Mouse (Mus musculus): ENCODE results near the gene Atp13a2. TPM values are rescaled to one million over a fixed set of nuclear protein-coding genes. Genes with fewer than 3 reads are reported as not detected.
A peak's percentile ranks its signal among the peaks of the same experiment; 100 is the strongest.

Atp13a2 gene
- total and polyA plus RNA-seq, 2 experiments from 2014 or later = 182 to 419 TPM

- DNase-seq (ENCODE audit: low spot score) (no peak), ATAC-seq (ENCODE audit: low FRiP score) (peak; percentile 6; the same call in 1 of the 2 replicates)
- 27% methylated on average over 7 of the region's 7 CpGs for WGBS
- no peaks in the 10 kb centered on the region for H3K27me3 ChIP-seq (ENCODE audit: insufficient read depth, low read length)
- peak overlapping the region; percentile 67 for H3K27ac ChIP-seq (ENCODE audit: low read depth, low read length)
- peak overlapping the region; percentile 87 for H3K4me2 ChIP-seq (ENCODE audit: low read depth, low read length, poor library complexity, severe bottlenecking)
- no peak for TF ChIP-seq CTCF (IDR thresholded peaks at IDR 0.05)
- H3K4me1 ChIP-seq (ENCODE audit: insufficient read depth, low read length) = peaks cover 6% of the 10 kb centered on the region; the same call in 1 of the 2 replicates
- no peaks in the 10 kb centered on the region for H3K9me3 ChIP-seq (ENCODE audit: low read length)
- H3K4me3 ChIP-seq (ENCODE audit: low read depth, low read length) = peak overlapping the region; percentile 78
- H3K36me3 ChIP-seq (ENCODE audit: insufficient read depth, low read length) = peaks cover 10% of the 10 kb centered on the region
- peak overlapping the region; percentile 92 for H3K9ac ChIP-seq (replicated peaks; ENCODE audit: low read length, poor library complexity, severe bottlenecking)
These were observed 803 bp downstream of the Atp13a2 start for GRCm38 (mm10) chr4:140987476-140987875.

- no peak overlapping the region for H3K27ac ChIP-seq (ENCODE audit: low read depth, low read length)
- 64% methylated on average over 7 of the region's 7 CpGs for WGBS
- peaks cover 6% of the 10 kb centered on the region; the same call in 1 of the 2 replicates for H3K4me1 ChIP-seq (ENCODE audit: insufficient read depth, low read length)
- no peak for DNase-seq (ENCODE audit: low spot score)
- peaks cover 20% of the 10 kb centered on the region for H3K36me3 ChIP-seq (ENCODE audit: insufficient read depth, low read length)
- H3K9me3 ChIP-seq (ENCODE audit: low read length) = no peaks in the 10 kb centered on the region
- no peaks in the 10 kb centered on the region for H3K27me3 ChIP-seq (ENCODE audit: insufficient read depth, low read length)
- H3K9ac ChIP-seq (replicated peaks; ENCODE audit: low read length, poor library complexity, severe bottlenecking) = no peak overlapping the region
- TF ChIP-seq CTCF (IDR thresholded peaks at IDR 0.05) = no peak
- no peak for ATAC-seq (ENCODE audit: low FRiP score)
- H3K4me3 ChIP-seq (ENCODE audit: low read depth, low read length) = peak overlapping the region; percentile 78; the same call in 1 of the 2 replicates
- H3K4me2 ChIP-seq (ENCODE audit: low read depth, low read length, poor library complexity, severe bottlenecking) = peak overlapping the region; percentile 87
These were observed 2.1 kb downstream of the Atp13a2 start for GRCm38 (mm10) chr4:140988706-140989290.

GRCm38 (mm10) chr4:140989447-140989846, 2.8 kb downstream of the Atp13a2 start:
- DNase-seq (ENCODE audit: low spot score) (no peak), ATAC-seq (ENCODE audit: low FRiP score) (no peak)
- peaks cover 6% of the 10 kb centered on the region; the same call in 1 of the 2 replicates for H3K4me1 ChIP-seq (ENCODE audit: insufficient read depth, low read length)
- no peaks in the 10 kb centered on the region for H3K9me3 ChIP-seq (ENCODE audit: low read length)
- no peak overlapping the region for H3K4me3 ChIP-seq (ENCODE audit: low read depth, low read length)
- no peak for TF ChIP-seq CTCF (IDR thresholded peaks at IDR 0.05)
- H3K4me2 ChIP-seq (ENCODE audit: low read depth, low read length, poor library complexity, severe bottlenecking) = no peak overlapping the region
- no peak overlapping the region for H3K9ac ChIP-seq (replicated peaks; ENCODE audit: low read length, poor library complexity, severe bottlenecking)
- no peak overlapping the region for H3K27ac ChIP-seq (ENCODE audit: low read depth, low read length)
- H3K36me3 ChIP-seq (ENCODE audit: insufficient read depth, low read length) = peaks cover 26% of the 10 kb centered on the region
- no peaks in the 10 kb centered on the region for H3K27me3 ChIP-seq (ENCODE audit: insufficient read depth, low read length)
- 82% methylated on average over 14 of the region's 14 CpGs for WGBS

- no peak for ATAC-seq (ENCODE audit: low FRiP score)
- H3K4me1 ChIP-seq (ENCODE audit: insufficient read depth, low read length) = peaks cover 6% of the 10 kb centered on the region; the same call in 1 of the 2 replicates
- H3K9me3 ChIP-seq (ENCODE audit: low read length) = no peaks in the 10 kb centered on the region
- TF ChIP-seq CTCF (IDR thresholded peaks at IDR 0.05) = no peak
- H3K9ac ChIP-seq (replicated peaks; ENCODE audit: low read length, poor library complexity, severe bottlenecking) = no peak overlapping the region
- no peak overlapping the region for H3K4me2 ChIP-seq (ENCODE audit: low read depth, low read length, poor library complexity, severe bottlenecking)
- no peak for DNase-seq (ENCODE audit: low spot score)
- H3K27ac ChIP-seq (ENCODE audit: low read depth, low read length) = no peak overlapping the region
- no peak overlapping the region for H3K4me3 ChIP-seq (ENCODE audit: low read depth, low read length)
- peaks cover 52% of the 10 kb centered on the region for H3K36me3 ChIP-seq (ENCODE audit: insufficient read depth, low read length)
- H3K27me3 ChIP-seq (ENCODE audit: insufficient read depth, low read length) = no peaks in the 10 kb centered on the region
- WGBS = 83% methylated on average over 20 of the region's 20 CpGs
These were observed 5.5 kb downstream of the Atp13a2 start for GRCm38 (mm10) chr4:140992215-140992614.

- no peak overlapping the region for H3K27ac ChIP-seq (ENCODE audit: low read depth, low read length)
- TF ChIP-seq CTCF (IDR thresholded peaks at IDR 0.05) = no peak
- DNase-seq (ENCODE audit: low spot score) (no peak), ATAC-seq (ENCODE audit: low FRiP score) (no peak)
- no peak overlapping the region for H3K4me2 ChIP-seq (ENCODE audit: low read depth, low read length, poor library complexity, severe bottlenecking)
- H3K9ac ChIP-seq (replicated peaks; ENCODE audit: low read length, poor library complexity, severe bottlenecking) = no peak overlapping the region
- no peaks in the 10 kb centered on the region for H3K9me3 ChIP-seq (ENCODE audit: low read length)
- WGBS = 90% methylated on average over 8 of the region's 8 CpGs
- no peak overlapping the region for H3K4me3 ChIP-seq (ENCODE audit: low read depth, low read length)
- peaks cover 66% of the 10 kb centered on the region for H3K36me3 ChIP-seq (ENCODE audit: insufficient read depth, low read length)
- H3K27me3 ChIP-seq (ENCODE audit: insufficient read depth, low read length) = no peaks in the 10 kb centered on the region
- H3K4me1 ChIP-seq (ENCODE audit: insufficient read depth, low read length) = peaks cover 6% of the 10 kb centered on the region; the same call in 1 of the 2 replicates
These were observed 7.2 kb downstream of the Atp13a2 start for GRCm38 (mm10) chr4:140993846-140994245.

- WGBS = 93% methylated on average over 8 of the region's 8 CpGs
- H3K36me3 ChIP-seq (ENCODE audit: insufficient read depth, low read length) = peaks cover 84% of the 10 kb centered on the region
- H3K4me2 ChIP-seq (ENCODE audit: low read depth, low read length, poor library complexity, severe bottlenecking) = no peak overlapping the region
- H3K27ac ChIP-seq (ENCODE audit: low read depth, low read length) = no peak overlapping the region
- no peak overlapping the region for H3K9ac ChIP-seq (replicated peaks; ENCODE audit: low read length, poor library complexity, severe bottlenecking)
- H3K9me3 ChIP-seq (ENCODE audit: low read length) = no peaks in the 10 kb centered on the region
- H3K4me3 ChIP-seq (ENCODE audit: low read depth, low read length) = no peak overlapping the region
- H3K27me3 ChIP-seq (ENCODE audit: insufficient read depth, low read length) = no peaks in the 10 kb centered on the region
- ATAC-seq (ENCODE audit: low FRiP score) (no peak), DNase-seq (ENCODE audit: low spot score) (no peak)
- H3K4me1 ChIP-seq (ENCODE audit: insufficient read depth, low read length) = no peaks in the 10 kb centered on the region
- no peak for TF ChIP-seq CTCF (IDR thresholded peaks at IDR 0.05)
These were observed 9.1 kb downstream of the Atp13a2 start for GRCm38 (mm10) chr4:140995811-140996210.

All from midbrain, postnatal 0 days (tissue).